Comparison of ENCODE assay signal across 19 mouse cellular contexts in the genomic region with DNA sequence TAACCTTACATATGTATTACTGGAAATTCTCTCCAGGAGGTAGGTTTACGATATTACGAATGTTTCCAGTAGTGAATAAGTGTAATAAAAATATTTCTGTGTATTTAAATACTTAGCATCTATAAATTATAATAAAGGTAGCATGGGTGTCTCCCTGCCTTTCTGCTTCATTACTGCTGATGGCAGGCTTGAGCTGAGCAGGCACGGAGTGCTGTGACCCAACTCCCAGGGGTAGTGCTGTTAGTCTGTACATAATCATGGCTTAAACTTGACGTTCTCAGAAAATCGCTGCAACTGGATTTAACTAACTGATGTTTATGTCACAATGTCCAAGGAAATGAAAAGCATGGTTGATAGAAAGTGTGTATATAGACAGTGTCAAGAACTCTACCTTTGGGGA.
DNase-seq lines count a peak whose midpoint lies in the region; ATAC-seq lines count a peak whose summit lies in the region.
"Had no signal": no experiment of that assay in that cellular context is flagged by ENCODE, and none has a peak within 500 bp of the region (broad histone marks: within the 10 kb centered on the region; RNA-seq: fewer than 3 reads in every experiment).

No protein-coding gene starts in this region.

- H3K4me1 ChIP-seq in limb, embryonic 12.5 days (replicated peaks), result peaks cover 9% of the 10 kb centered on the region; the same call in 1 of the 2 replicates
- no peaks in the 10 kb centered on the region for H3K4me1 ChIP-seq in limb, embryonic 10.5 days
- 0 out of 2 replicates have a peak, but pooled peaks cover 3% of the 10 kb centered on the region for H3K4me1 ChIP-seq in embryonic facial prominence, embryonic 14.5 days (ENCODE audit: control insufficient read depth, insufficient read depth, low read length)
- H3K4me1 ChIP-seq: embryonic facial prominence, embryonic 12.5 days; forebrain, embryonic 15.5 days; heart, embryonic 10.5 days; hindbrain, embryonic 13.5 days had no signal

- DNase-seq in kidney, adult 9 months, result peak; percentile 0
- DNase-seq in kidney, adult 8-10 months, result no peak
- DNase-seq in limb, embryonic 10.5 days (ENCODE audit: low spot score), result no peak
- peak; percentile 45 for DNase-seq in embryonic facial prominence, embryonic 14.5 days (ENCODE audit: low spot score)
- no peak for DNase-seq in thymus, postnatal 25 days
- DNase-seq: adrenal gland, adult 8-10 months; adrenal gland, postnatal 36 days; cerebellum, adult 2 months; cerebellum, postnatal 10 days; gastrocnemius, postnatal 36 days; heart, adult 18-20 months; heart, postnatal 10 days had no signal

- no peak overlapping the region for H3K27ac ChIP-seq in limb, embryonic 12.5 days
- H3K27ac ChIP-seq in limb, embryonic 10.5 days, result no peak overlapping the region
- H3K27ac ChIP-seq in embryonic facial prominence, embryonic 14.5 days (replicated peaks; ENCODE audit: low read depth, low read length), result no peak overlapping the region
- H3K27ac ChIP-seq: embryonic facial prominence, embryonic 12.5 days; forebrain, embryonic 15.5 days; heart, embryonic 10.5 days; hindbrain, embryonic 13.5 days; hindbrain, postnatal 0 days had no signal

- no peaks in the 10 kb centered on the region for H3K9me3 ChIP-seq in limb, embryonic 12.5 days
- H3K9me3 ChIP-seq in limb, embryonic 10.5 days (replicated peaks), result no peaks in the 10 kb centered on the region
- H3K9me3 ChIP-seq in embryonic facial prominence, embryonic 14.5 days (ENCODE audit: control insufficient read depth, low read length), result no peaks in the 10 kb centered on the region
- H3K9me3 ChIP-seq: embryonic facial prominence, embryonic 12.5 days; forebrain, embryonic 15.5 days; heart, embryonic 10.5 days; hindbrain, embryonic 13.5 days had no signal

- H3K27me3 ChIP-seq in limb, embryonic 12.5 days, result no peaks in the 10 kb centered on the region
- no peaks in the 10 kb centered on the region for H3K27me3 ChIP-seq in limb, embryonic 10.5 days (ENCODE audit: low read depth, poor library complexity, severe bottlenecking)
- H3K27me3 ChIP-seq in embryonic facial prominence, embryonic 14.5 days (replicated peaks; ENCODE audit: control insufficient read depth, insufficient read depth, low read length), result no peaks in the 10 kb centered on the region
- H3K27me3 ChIP-seq: CH12.LX; embryonic facial prominence, embryonic 12.5 days; forebrain, embryonic 15.5 days; hindbrain, embryonic 13.5 days had no signal

- H3K4me2 ChIP-seq in limb, embryonic 12.5 days, result peak overlapping the region; percentile 13; the same call in 1 of the 2 replicates
- H3K4me2 ChIP-seq in embryonic facial prominence, embryonic 14.5 days (ENCODE audit: low read depth, low read length), result no peak overlapping the region
- H3K4me2 ChIP-seq: embryonic facial prominence, embryonic 12.5 days; forebrain, embryonic 15.5 days; hindbrain, embryonic 13.5 days had no signal

- H3K9ac ChIP-seq in limb, embryonic 12.5 days (replicated peaks), result no peak overlapping the region
- H3K9ac ChIP-seq in embryonic facial prominence, embryonic 14.5 days (ENCODE audit: low read depth, low read length), result no peak overlapping the region
- H3K9ac ChIP-seq: embryonic facial prominence, embryonic 12.5 days; forebrain, embryonic 15.5 days; hindbrain, embryonic 13.5 days had no signal

- WGBS in limb, embryonic 12.5 days, result 50% methylated on average over 5 of the region's 5 CpGs
- WGBS in limb, embryonic 10.5 days, result 87% methylated on average over 5 of the region's 5 CpGs
- WGBS in embryonic facial prominence, embryonic 14.5 days, result 48% methylated on average over 5 of the region's 5 CpGs

- no peak overlapping the region for H3K4me3 ChIP-seq in limb, embryonic 12.5 days (replicated peaks)
- H3K4me3 ChIP-seq in limb, embryonic 10.5 days, result no peak overlapping the region
- H3K4me3 ChIP-seq in embryonic facial prominence, embryonic 14.5 days (ENCODE audit: low read depth, low read length), result no peak overlapping the region
- H3K4me3 ChIP-seq: embryonic facial prominence, embryonic 12.5 days; forebrain, embryonic 15.5 days; heart, embryonic 10.5 days; hindbrain, embryonic 13.5 days had no signal

- H3K36me3 ChIP-seq in limb, embryonic 12.5 days, result no peaks in the 10 kb centered on the region
- no peaks in the 10 kb centered on the region for H3K36me3 ChIP-seq in limb, embryonic 10.5 days
- no peaks in the 10 kb centered on the region for H3K36me3 ChIP-seq in embryonic facial prominence, embryonic 14.5 days (ENCODE audit: control insufficient read depth, insufficient read depth, low read length)
- H3K36me3 ChIP-seq: embryonic facial prominence, embryonic 12.5 days; forebrain, embryonic 15.5 days; heart, embryonic 10.5 days; hindbrain, embryonic 13.5 days had no signal

- ATAC-seq in limb, embryonic 12.5 days (ENCODE audit: insufficient number of reproducible peaks, insufficient read depth, low FRiP score, low TSS enrichment, low read depth), result no peak
- ATAC-seq in embryonic facial prominence, embryonic 14.5 days (ENCODE audit: low read depth), result no peak
- ATAC-seq: forebrain, embryonic 15.5 days; hindbrain, postnatal 0 days had no signal

Comparison
In these comparisons a context has a peak if more than half of its experiments do, and no peak if none do; other contexts are left out.
1. DNase-seq: peak in kidney, adult 9 months (single experiment) and embryonic facial prominence, embryonic 14.5 days (single experiment); none in kidney, adult 8-10 months (0 of 2), limb, embryonic 10.5 days (single experiment) and thymus, postnatal 25 days (single experiment).